8 mouse cellular contexts compared by ENCODE assay signal in the genomic region with DNA sequence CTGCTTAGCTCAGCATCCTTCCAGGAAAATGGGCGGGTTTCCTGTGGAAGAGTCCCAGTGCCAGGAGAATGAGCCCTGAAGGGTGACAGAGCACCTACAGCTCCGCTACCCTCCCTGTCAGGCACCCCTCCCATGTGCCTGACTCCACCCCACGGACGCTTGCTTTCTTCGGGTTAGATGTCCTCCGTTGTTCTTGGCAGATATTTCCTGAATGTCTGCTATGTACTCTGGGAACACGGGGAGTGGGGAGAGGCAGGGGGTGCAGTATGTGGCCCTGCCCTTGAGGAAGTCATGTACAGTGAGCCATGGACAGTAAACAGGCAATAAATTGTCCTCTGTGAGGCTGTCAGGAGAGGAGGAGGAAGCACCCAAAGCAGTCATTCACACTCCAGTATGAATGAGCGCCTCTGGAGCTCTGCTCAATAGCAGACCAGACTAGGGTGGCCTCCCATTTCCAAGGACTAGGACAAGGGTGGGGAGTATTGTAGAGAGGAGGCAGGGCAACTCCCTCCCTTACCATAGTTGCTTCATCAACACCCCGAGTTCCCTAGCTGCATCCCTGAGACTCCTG. TPM values are rescaled to one million over a fixed set of nuclear protein-coding genes. Genes with fewer than 3 reads are reported as not detected.
A peak's percentile ranks its signal among the peaks of the same experiment; 100 is the strongest.
DNase-seq lines count a peak whose midpoint lies in the region; ATAC-seq and TF ChIP-seq lines count a peak whose summit lies in the region.

No protein-coding gene starts in this region.

- no peaks in the 10 kb centered on the region; the same call in 1 of the 2 replicates for H3K9me3 ChIP-seq in neural tube, embryonic 13.5 days
- no peaks in the 10 kb centered on the region for H3K9me3 ChIP-seq in limb, embryonic 15.5 days

- WGBS in neural tube, embryonic 13.5 days = 52% methylated on average over 9 of the region's 9 CpGs
- WGBS in limb, embryonic 15.5 days = 45% methylated on average over 9 of the region's 9 CpGs

- TF ChIP-seq CTCF in left cerebral cortex, adult 2 months (IDR thresholded peaks at IDR 0.05) = no peak

- H3K27me3 ChIP-seq in neural tube, embryonic 13.5 days = 0 out of 2 replicates have a peak, but pooled peaks cover 4% of the 10 kb centered on the region
- no peaks in the 10 kb centered on the region for H3K27me3 ChIP-seq in limb, embryonic 15.5 days

- peak overlapping the region; percentile 38; the same call in 1 of the 2 replicates for H3K27ac ChIP-seq in neural tube, embryonic 13.5 days (replicated peaks)
- peak overlapping the region; percentile 82 for H3K27ac ChIP-seq in limb, embryonic 15.5 days
- H3K27ac ChIP-seq in left cerebral cortex, adult 2 months = no peak overlapping the region

- DNase-seq in neural tube, embryonic 10.5 days (ENCODE audit: extremely low spot score, low spot score) = no peak
- peak; percentile 23 for DNase-seq in heart, postnatal 4 days
- DNase-seq in left cerebral cortex, adult 2 months (ENCODE audit: extremely low spot score in 1 of 2, low spot score in 2 of 2) = no peak
- DNase-seq in cerebellum, adult 9-10 months = no peak
- no peak for DNase-seq in left cerebral cortex, postnatal 36 days (ENCODE audit: low spot score in 2 of 2)
- no peak for DNase-seq in c-Kit-positive CD71-positive TER-119-positive erythroid progenitor cells, embryonic 14.5 days (ENCODE audit: low spot score)

- no peak overlapping the region for H3K9ac ChIP-seq in neural tube, embryonic 13.5 days
- no peak overlapping the region for H3K9ac ChIP-seq in limb, embryonic 15.5 days

- H3K4me2 ChIP-seq in neural tube, embryonic 13.5 days = no peak overlapping the region
- H3K4me2 ChIP-seq in limb, embryonic 15.5 days = 0 out of 2 replicates have a peak overlapping the region, but pooled peaks have one; percentile 17

- H3K4me1 ChIP-seq in neural tube, embryonic 13.5 days (replicated peaks) = peaks cover 16% of the 10 kb centered on the region
- peaks cover 27% of the 10 kb centered on the region for H3K4me1 ChIP-seq in limb, embryonic 15.5 days

- no peak overlapping the region for H3K4me3 ChIP-seq in neural tube, embryonic 13.5 days
- no peak overlapping the region for H3K4me3 ChIP-seq in limb, embryonic 15.5 days
- no peak overlapping the region for H3K4me3 ChIP-seq in left cerebral cortex, adult 2 months

- H3K36me3 ChIP-seq in neural tube, embryonic 13.5 days = no peaks in the 10 kb centered on the region
- no peaks in the 10 kb centered on the region for H3K36me3 ChIP-seq in limb, embryonic 15.5 days

- ATAC-seq in neural tube, embryonic 13.5 days (ENCODE audit: low read depth) = peak; percentile 53
- ATAC-seq in limb, embryonic 15.5 days (ENCODE audit: insufficient number of reproducible peaks, low FRiP score, low TSS enrichment, low read depth) = peak; percentile 60

- intact Hi-C loops in left cerebral cortex, adult 2 months (cut with DNase I) = no loop called here
- intact Hi-C loops in left cerebral cortex, postnatal 36 days (cut with DNase I) = no loop called here

RNA-seq across cellular contexts. Expression of gene Cdkn1c, which starts 52.8 kb away (rescaled TPM):
- 464 and 633 TPM in 2 replicates for polyA plus RNA-seq in neural tube, embryonic 13.5 days (2015; fragmentation: Nextera tagmentation; extraction: Ambion mirVana)
- 10 to 100 TPM; 56.1 to 60.4 TPM for total RNA-seq in heart, postnatal 4 days (2021)
- polyA plus RNA-seq in limb, embryonic 15.5 days (2015; fragmentation: Nextera tagmentation; extraction: Ambion mirVana) = 1,248 and 1,513 TPM in 2 replicates
- 10 to 100 TPM; 10.3 to 10.7 TPM for total RNA-seq in left cerebral cortex, adult 2 months (2021)
- total RNA-seq in left cerebral cortex, postnatal 36 days (2021) = 10 to 100 TPM; 11.9 to 14.2 TPM
